Mouse (Mus musculus) neural tube, embryonic 14.5 days (tissue): ENCODE measurements at regions not wholly inside any gene's neighbourhood (a gene's known extent, or its start where the extent isn't known, plus 50 kb on each side); places are given as distances from the start of the nearest gene placed in this dataset.

Experiments
- ATAC-seq: fragments of 200-750 bp; cut with Nextera tagmentation; 2 replicates; pipeline ENCODE4 v1.8.0; 2017; ENCODE audit warnings: low read depth, mild to moderate bottlenecking, moderate TSS enrichment, moderate library complexity
- H3K27ac ChIP-seq: fragments of 300-500 bp; sonication (generic); 2 replicates; pipeline ENCODE4 v1.5.1; 2014; ENCODE audit warnings: low read depth, mild to moderate bottlenecking, control low read depth, low read length, moderate library complexity, mixed read lengths
- H3K27me3 ChIP-seq: fragments of 300-500 bp; sonication (generic); 2 replicates; pipeline ENCODE4 v1.6.1; 2014; ENCODE audit warnings: low read length; ENCODE audit not compliant: control insufficient read depth, insufficient read depth
- H3K36me3 ChIP-seq: fragments of 300-500 bp; sonication (generic); 2 replicates; pipeline ENCODE4 v1.6.1; 2014; ENCODE audit warnings: low read length, mixed read lengths; ENCODE audit not compliant: control insufficient read depth, insufficient read depth
- H3K4me1 ChIP-seq: fragments of 300-500 bp; sonication (generic); 2 replicates; pipeline ENCODE4 v1.6.1; 2014; ENCODE audit warnings: low read length; ENCODE audit not compliant: control insufficient read depth, insufficient read depth
- H3K4me2 ChIP-seq: fragments of 300-500 bp; sonication (generic); 2 replicates; pipeline ENCODE4 v1.6.1; 2014; ENCODE audit warnings: mild to moderate bottlenecking, low read depth, low read length, control low read depth
- H3K4me3 ChIP-seq: fragments of 300-500 bp; sonication (generic); 2 replicates; pipeline ENCODE4 v1.5.1; 2014; ENCODE audit warnings: low read depth, low read length, control low read depth, mixed read lengths
- H3K9ac ChIP-seq: fragments of 300-500 bp; sonication (generic); replicated peaks from 2 replicates; pipeline ENCODE4 v1.6.1; 2014; ENCODE audit warnings: low read depth, mild to moderate bottlenecking, control low read depth, low read length, mixed read lengths
- H3K9me3 ChIP-seq: fragments of 300-500 bp; sonication (generic); 2 replicates; pipeline ENCODE4 v1.6.1; 2016; ENCODE audit warnings: low read length; ENCODE audit not compliant: control insufficient read depth
- WGBS: fragments of 180-500 bp; shearing (Covaris S2); extraction: QIAGEN DNeasy Blood & Tissue Kit; methylation state at CpG from one replicate; pipeline ENCODE4 v1.1.7; 2014; 5-methylcytosine and 5-hydroxymethylcytosine counted together

GRCm38 (mm10) chr2:51682177-51682576 lies 54.9 kb downstream of the Tas2r134 start:
- Histone ChIP-seq H3K9me3 (no peaks in the 10 kb centered on the region), H3K4me2 (no peak overlapping the region), H3K27me3 (no peaks in the 10 kb centered on the region), H3K36me3 (no peaks in the 10 kb centered on the region), H3K4me1 (no peaks in the 10 kb centered on the region), H3K9ac (no peak overlapping the region), H3K4me3 (no peak overlapping the region), H3K27ac (no peak overlapping the region)
- no peak for ATAC-seq
- WGBS = 79% methylated on average over 6 of the region's 6 CpGs

- no peak overlapping the region for H3K4me2 ChIP-seq
- H3K27me3 ChIP-seq = no peaks in the 10 kb centered on the region
- no peaks in the 10 kb centered on the region for H3K36me3 ChIP-seq
- H3K9ac ChIP-seq = no peak overlapping the region
- no peak for ATAC-seq
- no peaks in the 10 kb centered on the region for H3K9me3 ChIP-seq
- no peak overlapping the region for H3K4me3 ChIP-seq
- no peaks in the 10 kb centered on the region for H3K4me1 ChIP-seq
- 63% methylated on average over 4 of the region's 4 CpGs for WGBS
- H3K27ac ChIP-seq = no peak overlapping the region
Observed at GRCm38 (mm10) chr2:51682745-51683144, 55.4 kb downstream of the Tas2r134 start.

DNA sequence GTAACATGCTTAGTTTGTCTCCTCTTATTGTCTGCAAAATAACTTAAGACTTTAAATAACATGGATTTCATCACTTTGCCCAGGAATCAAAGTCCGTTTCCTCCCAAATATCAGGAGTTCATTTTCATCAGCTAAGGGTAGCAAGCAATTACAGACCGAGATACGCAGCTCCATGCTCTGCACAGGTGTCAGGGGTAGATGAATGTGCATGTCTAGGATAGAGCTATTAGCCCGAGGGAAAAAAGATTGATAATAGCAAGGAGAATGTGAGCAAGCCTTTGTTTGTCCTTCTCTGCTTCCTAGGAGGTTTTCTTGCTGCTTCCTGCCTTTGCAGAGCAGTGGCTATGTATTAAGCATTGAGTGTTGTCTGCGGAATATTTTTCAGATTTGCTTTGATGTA lies 77.8 kb downstream of the Tas2r134 start:
- no peaks in the 10 kb centered on the region for H3K4me1 ChIP-seq
- H3K9me3 ChIP-seq = no peaks in the 10 kb centered on the region
- no peak overlapping the region for H3K4me3 ChIP-seq
- no peak overlapping the region for H3K4me2 ChIP-seq
- no peaks in the 10 kb centered on the region for H3K36me3 ChIP-seq
- no peak overlapping the region for H3K27ac ChIP-seq
- H3K27me3 ChIP-seq = no peaks in the 10 kb centered on the region
- H3K9ac ChIP-seq = no peak overlapping the region; the same call in 1 of the 2 replicates
- WGBS = 42% methylated on average over 5 of the region's 5 CpGs
- no peak for ATAC-seq

DNA sequence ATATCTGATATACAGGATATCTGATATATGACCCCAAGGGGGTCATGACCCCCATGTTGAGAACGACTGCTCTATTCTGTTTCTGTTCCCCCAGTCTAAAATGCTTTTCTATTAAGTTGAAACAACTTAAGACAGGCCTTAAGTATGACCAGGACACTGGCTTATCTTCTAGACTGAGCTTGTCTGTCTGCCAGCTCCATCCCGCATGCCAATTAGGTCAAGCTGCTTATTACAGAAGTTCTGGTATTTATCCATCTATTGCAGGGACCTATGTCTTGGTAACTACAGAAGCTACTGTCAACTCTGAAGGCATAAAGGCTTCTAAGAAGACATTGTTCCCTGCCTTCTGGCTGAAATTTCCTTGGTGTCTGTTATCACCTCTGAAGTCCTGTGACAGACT lies 81.4 kb downstream of the Tas2r134 start:
- 86% methylated on average over 2 of the region's 2 CpGs for WGBS
- H3K4me2 ChIP-seq = no peak overlapping the region
- H3K9me3 ChIP-seq = no peaks in the 10 kb centered on the region
- ATAC-seq = no peak
- no peak overlapping the region for H3K27ac ChIP-seq
- H3K4me1 ChIP-seq = no peaks in the 10 kb centered on the region
- H3K27me3 ChIP-seq = no peaks in the 10 kb centered on the region
- H3K4me3 ChIP-seq = no peak overlapping the region
- H3K9ac ChIP-seq = no peak overlapping the region
- H3K36me3 ChIP-seq = no peaks in the 10 kb centered on the region

- H3K9me3 ChIP-seq = no peaks in the 10 kb centered on the region
- no peaks in the 10 kb centered on the region for H3K4me1 ChIP-seq
- H3K27me3 ChIP-seq = no peaks in the 10 kb centered on the region
- H3K4me3 ChIP-seq = no peak overlapping the region
- ATAC-seq = no peak
- H3K36me3 ChIP-seq = no peaks in the 10 kb centered on the region
- H3K4me2 ChIP-seq = no peak overlapping the region
- no peak overlapping the region for H3K9ac ChIP-seq
- 95% methylated on average over 7 of the region's 7 CpGs for WGBS
- H3K27ac ChIP-seq = no peak overlapping the region
Observed at GRCm38 (mm10) chr2:51712611-51713010, 85.3 kb downstream of the Tas2r134 start.

DNA sequence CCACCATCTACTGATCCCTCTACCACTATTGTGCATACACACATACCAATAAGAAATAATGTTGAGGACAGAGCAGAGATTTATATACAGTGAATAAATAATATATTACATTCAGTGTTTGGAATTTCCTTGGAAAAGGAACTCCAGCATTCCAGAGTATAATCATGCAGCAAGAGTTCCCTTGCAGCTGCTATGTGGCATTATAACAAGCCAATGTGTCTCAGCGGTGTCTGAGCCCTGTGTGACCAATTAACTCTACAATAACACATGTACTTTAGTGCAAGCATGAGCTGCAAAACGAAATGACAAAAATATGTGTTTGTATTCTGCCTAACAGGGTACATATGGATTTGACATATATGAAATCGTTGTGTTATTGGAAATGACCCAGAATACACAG lies 103.5 kb downstream of the Tas2r134 start:
- WGBS = 61% methylated on average over 3 of the region's 3 CpGs
- no peaks in the 10 kb centered on the region for H3K36me3 ChIP-seq
- ATAC-seq = no peak
- H3K9ac ChIP-seq = no peak overlapping the region
- no peaks in the 10 kb centered on the region for H3K9me3 ChIP-seq
- H3K27ac ChIP-seq = no peak overlapping the region
- H3K27me3 ChIP-seq = no peaks in the 10 kb centered on the region
- no peak overlapping the region for H3K4me3 ChIP-seq
- no peak overlapping the region for H3K4me2 ChIP-seq
- H3K4me1 ChIP-seq = no peaks in the 10 kb centered on the region

DNA sequence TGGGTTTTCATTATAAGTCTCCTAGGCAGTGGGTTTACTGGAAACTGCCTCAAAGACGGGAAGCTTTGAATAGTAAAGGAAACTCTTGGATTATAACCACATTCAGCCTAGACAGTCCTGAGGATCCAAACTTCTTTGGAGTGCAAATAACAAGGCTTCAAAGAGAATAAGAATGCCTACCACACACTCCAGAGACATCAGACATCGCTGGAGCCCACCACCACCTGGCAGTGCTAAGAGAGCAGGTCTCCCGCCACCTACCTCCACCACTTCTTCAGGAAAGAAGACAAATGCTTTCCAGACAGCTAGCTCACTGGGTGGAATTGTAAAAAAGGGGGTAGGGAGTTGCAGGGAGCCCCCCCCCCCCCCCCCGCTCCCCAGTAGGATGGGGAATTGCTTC lies 104.4 kb downstream of the Tas2r134 start:
- Histone ChIP-seq H3K4me3 (no peak overlapping the region), H3K27me3 (no peaks in the 10 kb centered on the region), H3K27ac (no peak overlapping the region), H3K9me3 (no peaks in the 10 kb centered on the region), H3K4me2 (no peak overlapping the region), H3K4me1 (no peaks in the 10 kb centered on the region), H3K9ac (no peak overlapping the region), H3K36me3 (no peaks in the 10 kb centered on the region)
- WGBS = 45% methylated on average over 4 of the region's 4 CpGs
- no peak for ATAC-seq

GRCm38 (mm10) chr2:51732355-51732754 lies 105.0 kb downstream of the Tas2r134 start:
- Histone ChIP-seq H3K27me3 (no peaks in the 10 kb centered on the region), H3K9ac (no peak overlapping the region), H3K4me1 (no peaks in the 10 kb centered on the region), H3K4me2 (no peak overlapping the region), H3K9me3 (no peaks in the 10 kb centered on the region), H3K36me3 (no peaks in the 10 kb centered on the region), H3K4me3 (no peak overlapping the region), H3K27ac (no peak overlapping the region)
- 59% methylated on average over 2 of the region's 2 CpGs for WGBS
- ATAC-seq = no peak

DNA sequence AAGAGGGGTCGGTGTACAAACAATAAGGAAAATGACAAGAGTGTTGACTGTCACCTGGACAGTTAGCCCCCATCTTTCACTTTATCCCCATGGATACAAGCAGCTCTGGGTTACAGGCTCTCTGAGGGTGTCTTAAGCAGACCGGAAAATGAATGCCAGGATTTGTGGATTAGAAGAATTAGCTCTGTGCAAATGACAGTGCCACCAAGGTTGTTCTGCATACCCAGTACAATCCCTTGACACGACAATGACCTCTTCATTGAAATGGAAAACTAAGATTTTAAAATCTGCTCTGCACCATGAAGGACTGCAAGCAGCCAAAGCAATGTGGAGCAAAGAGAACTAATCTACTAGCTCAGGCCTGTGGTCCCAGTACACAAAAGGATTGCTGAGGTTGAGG lies 105.9 kb downstream of the Tas2r134 start:
- Histone ChIP-seq H3K4me3 (no peak overlapping the region), H3K9ac (no peak overlapping the region), H3K9me3 (no peaks in the 10 kb centered on the region), H3K36me3 (no peaks in the 10 kb centered on the region), H3K27me3 (no peaks in the 10 kb centered on the region), H3K4me2 (no peak overlapping the region), H3K4me1 (no peaks in the 10 kb centered on the region), H3K27ac (no peak overlapping the region)
- ATAC-seq = no peak
- WGBS = 47% methylated on average over 3 of the region's 3 CpGs

DNA sequence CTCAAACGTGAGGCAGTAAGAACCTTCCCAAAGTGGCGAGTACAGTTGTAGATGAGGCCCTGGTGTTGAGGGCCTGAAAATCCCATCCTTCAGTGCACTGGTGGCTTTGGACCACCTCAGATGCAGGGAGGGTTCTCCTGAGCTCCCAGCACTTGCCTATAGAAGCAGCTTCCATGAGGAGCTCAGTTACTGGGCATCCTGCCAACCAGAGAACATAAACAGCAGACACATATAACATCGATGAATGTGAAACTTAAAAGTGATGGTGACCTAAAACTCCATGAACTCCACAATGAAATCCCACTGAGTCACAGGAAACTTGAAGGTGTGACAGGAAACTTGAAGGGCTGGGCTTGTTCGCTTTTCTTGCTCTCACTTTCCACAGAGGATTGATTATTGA lies 109.1 kb downstream of the Tas2r134 start:
- no peak overlapping the region for H3K4me2 ChIP-seq
- no peak overlapping the region for H3K4me3 ChIP-seq
- no peak for ATAC-seq
- no peak overlapping the region for H3K27ac ChIP-seq
- H3K27me3 ChIP-seq = no peaks in the 10 kb centered on the region
- H3K9ac ChIP-seq = no peak overlapping the region
- H3K4me1 ChIP-seq = no peaks in the 10 kb centered on the region
- 78% methylated on average over 4 of the region's 4 CpGs for WGBS
- H3K36me3 ChIP-seq = no peaks in the 10 kb centered on the region
- H3K9me3 ChIP-seq = no peaks in the 10 kb centered on the region
